ENCODE assay signal across 22 mouse cellular contexts in genomic region chr8:45255040-45255439, GRCm38 (mm10). TPM values are rescaled to one million over a fixed set of nuclear protein-coding genes. Genes with fewer than 3 reads are reported as not detected.
"Had no signal": no experiment of that assay in that cellular context is flagged by ENCODE, and none has a peak within 500 bp of the region (broad histone marks: within the 10 kb centered on the region; RNA-seq: fewer than 3 reads in every experiment).

No protein-coding gene starts in this region.

- H3K4me2 ChIP-seq: lung, embryonic 14.5 days; midbrain, embryonic 12.5 days; neural tube, embryonic 12.5 days; stomach, embryonic 15.5 days had no signal

- ATAC-seq: midbrain, embryonic 16.5 days had no signal

- H3K4me1 ChIP-seq: midbrain, embryonic 10.5 days; midbrain, embryonic 12.5 days; neural tube, embryonic 12.5 days; stomach, embryonic 15.5 days had no signal

- H3K9ac ChIP-seq: liver, embryonic 14.5 days; lung, embryonic 14.5 days; midbrain, embryonic 12.5 days; neural tube, embryonic 12.5 days; stomach, embryonic 15.5 days had no signal

- DNase-seq: lung, adult 18-20 months; lung, embryonic 14.5 days; lung, postnatal 10 days; lung, postnatal 4 days; midbrain, embryonic 14.5 days; thymus, adult 2 months; thymus, postnatal 25 days; thymus, postnatal 4 days had no signal

- H3K27me3 ChIP-seq: midbrain, embryonic 12.5 days; neural tube, embryonic 12.5 days; stomach, embryonic 15.5 days had no signal

- H3K36me3 ChIP-seq: midbrain, embryonic 10.5 days; midbrain, embryonic 12.5 days; neural tube, embryonic 12.5 days; stomach, embryonic 15.5 days had no signal

- H3K27ac ChIP-seq: liver, embryonic 14.5 days; midbrain, embryonic 10.5 days; midbrain, embryonic 12.5 days; neural tube, embryonic 12.5 days; stomach, embryonic 15.5 days; stomach, postnatal 0 days had no signal

- H3K4me3 ChIP-seq: midbrain, embryonic 10.5 days; midbrain, embryonic 12.5 days; neural tube, embryonic 12.5 days; stomach, embryonic 15.5 days had no signal

- H3K9me3 ChIP-seq: midbrain, embryonic 10.5 days; midbrain, embryonic 12.5 days; neural tube, embryonic 12.5 days; stomach, embryonic 15.5 days had no signal

RNA-seq across cellular contexts. Expression of gene F11, which starts 6.8 kb away (rescaled TPM):
- total RNA-seq: megakaryocyte, adult 5-6 weeks; megakaryocyte-erythroid progenitor cell, adult 5-6 weeks; neutrophil, adult 5-6 weeks had no signal
- polyA plus RNA-seq: lung, embryonic 14.5 days; midbrain, embryonic 10.5 days; midbrain, embryonic 12.5 days; midbrain, embryonic 16.5 days; neural tube, embryonic 12.5 days; neural tube, embryonic 14.5 days; spleen, adult 2 months; thymus, adult 2 months; urinary bladder, adult 2 months had no signal

RNA-seq across cellular contexts. Expression of gene Klkb1, which starts 39.6 kb away (rescaled TPM):
- total RNA-seq: megakaryocyte-erythroid progenitor cell, adult 5-6 weeks; neutrophil, adult 5-6 weeks had no signal
- polyA plus RNA-seq: lung, embryonic 14.5 days; midbrain, embryonic 10.5 days; midbrain, embryonic 12.5 days; midbrain, embryonic 14.5 days; midbrain, embryonic 16.5 days; neural tube, embryonic 12.5 days; thymus, adult 2 months had no signal

RNA-seq across cellular contexts. Expression of gene Gm45753, which starts 53.2 kb away (rescaled TPM):
- total RNA-seq: megakaryocyte, adult 5-6 weeks; megakaryocyte-erythroid progenitor cell, adult 5-6 weeks; neutrophil, adult 5-6 weeks had no signal
- polyA plus RNA-seq: lung, embryonic 14.5 days; lung, embryonic 16.5 days; midbrain, embryonic 12.5 days; midbrain, embryonic 14.5 days; midbrain, embryonic 16.5 days; neural tube, embryonic 12.5 days; neural tube, embryonic 14.5 days; spleen, adult 2 months; thymus, adult 2 months; urinary bladder, adult 2 months had no signal
